Comparison of ENCODE assay signal across 14 mouse cellular contexts in the genomic region with DNA sequence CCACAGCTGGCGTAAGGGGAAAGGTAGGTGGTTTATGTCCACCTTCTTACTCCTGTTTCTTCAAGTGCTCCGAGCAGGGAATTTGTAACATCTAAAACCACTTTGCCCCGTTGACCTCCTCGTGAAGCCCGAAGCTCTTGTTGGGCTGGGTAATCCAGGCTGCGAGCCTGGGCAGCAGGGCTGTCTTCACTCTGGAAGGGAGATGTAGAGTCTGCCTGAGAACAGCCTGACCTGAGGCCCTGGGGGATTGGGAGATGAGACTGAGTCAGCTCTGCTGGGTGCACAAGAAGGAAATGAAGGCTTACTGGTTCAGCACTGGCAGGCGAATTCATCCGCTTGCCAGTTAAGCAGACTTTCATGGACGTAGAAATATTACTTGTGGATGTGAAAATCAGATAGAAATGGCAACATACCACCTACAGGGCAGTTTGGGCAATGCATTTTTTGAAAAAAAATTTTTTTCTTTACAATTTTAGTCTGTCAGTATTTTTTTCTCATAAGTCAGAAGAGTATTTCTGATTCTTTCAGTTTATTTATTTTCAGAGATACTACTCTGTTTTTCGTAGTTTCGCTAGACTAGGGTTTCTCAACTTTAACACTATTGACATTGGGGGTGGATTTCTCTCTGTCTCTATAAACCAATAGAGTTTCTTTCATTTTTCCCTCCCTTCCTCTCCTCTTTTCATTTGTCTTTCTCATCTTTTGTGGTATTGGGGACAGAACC. TPM values are rescaled to one million over a fixed set of nuclear protein-coding genes. Genes with fewer than 3 reads are reported as not detected.
DNase-seq lines count a peak whose midpoint lies in the region; ATAC-seq lines count a peak whose summit lies in the region.
"Had no signal": no experiment of that assay in that cellular context is flagged by ENCODE, and none has a peak within 500 bp of the region (broad histone marks: within the 10 kb centered on the region; RNA-seq: fewer than 3 reads in every experiment).

No protein-coding gene starts in this region.

- no peak overlapping the region for H3K4me3 ChIP-seq in intestine, embryonic 14.5 days (ENCODE audit: low read depth, low read length)
- no peak overlapping the region for H3K4me3 ChIP-seq in intestine, embryonic 16.5 days (ENCODE audit: low read length)
- H3K4me3 ChIP-seq in neural tube, embryonic 13.5 days: no peak overlapping the region
- no peak overlapping the region for H3K4me3 ChIP-seq in neural tube, embryonic 15.5 days (replicated peaks)
- H3K4me3 ChIP-seq: hindbrain, embryonic 12.5 days had no signal

- no peaks in the 10 kb centered on the region for H3K36me3 ChIP-seq in intestine, embryonic 14.5 days (ENCODE audit: control insufficient read depth, insufficient read depth, low read length)
- H3K36me3 ChIP-seq in intestine, embryonic 16.5 days (ENCODE audit: control insufficient read depth, insufficient read depth, low read length): no peaks in the 10 kb centered on the region
- H3K36me3 ChIP-seq in neural tube, embryonic 13.5 days: no peaks in the 10 kb centered on the region
- no peaks in the 10 kb centered on the region for H3K36me3 ChIP-seq in neural tube, embryonic 15.5 days
- H3K36me3 ChIP-seq: hindbrain, embryonic 12.5 days had no signal

- no peak for ATAC-seq in intestine, embryonic 14.5 days (replicated peaks; ENCODE audit: low FRiP score, low TSS enrichment, low read depth)
- no peak for ATAC-seq in intestine, embryonic 16.5 days
- ATAC-seq in neural tube, embryonic 13.5 days (ENCODE audit: low read depth): no peak
- ATAC-seq in neural tube, embryonic 15.5 days (ENCODE audit: low FRiP score): no peak
- ATAC-seq in common myeloid progenitor, adult 5-6 weeks (replicated peaks; ENCODE audit: low read depth, poor library complexity, severe bottlenecking): peak; percentile 52

- H3K4me1 ChIP-seq in intestine, embryonic 14.5 days (replicated peaks; ENCODE audit: control insufficient read depth, insufficient read depth, low read length): 0 out of 2 replicates have a peak, but pooled peaks cover 2% of the 10 kb centered on the region
- no peaks in the 10 kb centered on the region for H3K4me1 ChIP-seq in intestine, embryonic 16.5 days (ENCODE audit: control insufficient read depth, insufficient read depth, low read length)
- H3K4me1 ChIP-seq in neural tube, embryonic 13.5 days (replicated peaks): no peaks in the 10 kb centered on the region
- peaks cover 2% of the 10 kb centered on the region; the same call in 1 of the 2 replicates for H3K4me1 ChIP-seq in neural tube, embryonic 15.5 days
- H3K4me1 ChIP-seq: hindbrain, embryonic 12.5 days had no signal

- H3K9me3 ChIP-seq in intestine, embryonic 14.5 days (ENCODE audit: control insufficient read depth, low read length): no peaks in the 10 kb centered on the region
- no peaks in the 10 kb centered on the region for H3K9me3 ChIP-seq in intestine, embryonic 16.5 days (ENCODE audit: control insufficient read depth, low read length)
- no peaks in the 10 kb centered on the region for H3K9me3 ChIP-seq in neural tube, embryonic 13.5 days
- H3K9me3 ChIP-seq in neural tube, embryonic 15.5 days (replicated peaks): no peaks in the 10 kb centered on the region
- H3K9me3 ChIP-seq: hindbrain, embryonic 12.5 days had no signal

- H3K27me3 ChIP-seq in intestine, embryonic 14.5 days (replicated peaks; ENCODE audit: control insufficient read depth, insufficient read depth, low read length): no peaks in the 10 kb centered on the region
- H3K27me3 ChIP-seq in intestine, embryonic 16.5 days (replicated peaks; ENCODE audit: control insufficient read depth, insufficient read depth, low read length): no peaks in the 10 kb centered on the region
- H3K27me3 ChIP-seq in neural tube, embryonic 13.5 days: no peaks in the 10 kb centered on the region
- no peaks in the 10 kb centered on the region for H3K27me3 ChIP-seq in neural tube, embryonic 15.5 days (replicated peaks)
- H3K27me3 ChIP-seq: hindbrain, embryonic 12.5 days had no signal

- H3K27ac ChIP-seq in intestine, embryonic 14.5 days (ENCODE audit: low read depth): no peak overlapping the region
- no peak overlapping the region for H3K27ac ChIP-seq in intestine, embryonic 16.5 days (ENCODE audit: low read length)
- H3K27ac ChIP-seq in neural tube, embryonic 13.5 days (replicated peaks): 0 out of 2 replicates have a peak overlapping the region, but pooled peaks have one; percentile 33
- no peak overlapping the region for H3K27ac ChIP-seq in neural tube, embryonic 15.5 days (replicated peaks)
- H3K27ac ChIP-seq: hindbrain, embryonic 12.5 days; macrophage had no signal

- no peak overlapping the region for H3K4me2 ChIP-seq in intestine, embryonic 14.5 days (ENCODE audit: low read length)
- no peak overlapping the region for H3K4me2 ChIP-seq in intestine, embryonic 16.5 days (ENCODE audit: low read depth, low read length)
- no peak overlapping the region for H3K4me2 ChIP-seq in neural tube, embryonic 13.5 days
- H3K4me2 ChIP-seq in neural tube, embryonic 15.5 days: no peak overlapping the region
- H3K4me2 ChIP-seq: hindbrain, embryonic 12.5 days had no signal

- no peak overlapping the region for H3K9ac ChIP-seq in intestine, embryonic 14.5 days (ENCODE audit: low read length)
- H3K9ac ChIP-seq in intestine, embryonic 16.5 days (ENCODE audit: low read depth, low read length): no peak overlapping the region
- H3K9ac ChIP-seq in neural tube, embryonic 13.5 days: no peak overlapping the region
- no peak overlapping the region for H3K9ac ChIP-seq in neural tube, embryonic 15.5 days (replicated peaks)
- H3K9ac ChIP-seq: hindbrain, embryonic 12.5 days had no signal

- 75% methylated on average over 11 of the region's 11 CpGs for WGBS in intestine, embryonic 14.5 days
- 75% methylated on average over 11 of the region's 11 CpGs for WGBS in intestine, embryonic 16.5 days
- 87% methylated on average over 11 of the region's 11 CpGs for WGBS in neural tube, embryonic 13.5 days
- WGBS in neural tube, embryonic 15.5 days: 86% methylated on average over 11 of the region's 11 CpGs

- peak; percentile 50 for DNase-seq in intestine, embryonic 14.5 days (ENCODE audit: low spot score)
- DNase-seq in right cerebral cortex, adult 2 months (ENCODE audit: low spot score in 2 of 2): no peak
- DNase-seq in cerebellum, adult 8-10 months: no peak
- DNase-seq: adrenal gland, adult 8-10 months; cerebellum, postnatal 14 days; heart, adult 18-20 months; kidney, postnatal 36 days; thymus, postnatal 36 days had no signal

RNA-seq across cellular contexts. Expression of a gene that starts 31.7 kb away (rescaled TPM):
- 7.3 and 8.0 TPM in 2 replicates for polyA plus RNA-seq in intestine, embryonic 14.5 days (2014; fragmentation: Nextera tagmentation; extraction: Ambion mirVana)
- polyA plus RNA-seq in intestine, embryonic 16.5 days (2015; fragmentation: Nextera tagmentation; extraction: Ambion mirVana): 3.3 and 3.4 TPM in 2 replicates
- polyA plus RNA-seq in neural tube, embryonic 13.5 days (2015; fragmentation: Nextera tagmentation; extraction: Ambion mirVana): 22.1 and 24.9 TPM in 2 replicates
- 20.3 and 24.2 TPM in 2 replicates for polyA plus RNA-seq in neural tube, embryonic 15.5 days (2015; fragmentation: Nextera tagmentation; extraction: Ambion mirVana)
- total RNA-seq in common myeloid progenitor, adult 5-6 weeks (2017): 6.1 and 6.6 TPM in 2 replicates
